Mouse (Mus musculus) liver, embryonic 15.5 days (tissue): ENCODE data around the gene Gns. TPM values are rescaled to one million over a fixed set of nuclear protein-coding genes. Genes with fewer than 3 reads are reported as not detected.

ENCODE experiments used
- ATAC-seq: fragments of 200-750 bp; cut with Nextera tagmentation; 2 replicates; pipeline ENCODE4 v1.8.0; 2017; ENCODE audit warnings: moderate number of reproducible peaks, mild to moderate bottlenecking, moderate library complexity; ENCODE audit not compliant: insufficient read depth
- H3K27ac ChIP-seq: fragments of 300-500 bp; sonication (generic); replicated peaks from 2 replicates; pipeline ENCODE4 v1.5.1; 2015; ENCODE audit warnings: mild to moderate bottlenecking, inconsistent platforms
- H3K27me3 ChIP-seq: fragments of 300-500 bp; sonication (generic); 2 replicates; pipeline ENCODE4 v1.6.1; 2015; ENCODE audit warnings: mild to moderate bottlenecking, inconsistent platforms
- H3K36me3 ChIP-seq: fragments of 300-500 bp; sonication (generic); replicated peaks from 2 replicates; pipeline ENCODE4 v1.6.1; 2015; ENCODE audit warnings: moderate library complexity, mild to moderate bottlenecking, inconsistent platforms
- H3K4me1 ChIP-seq: fragments of 300-500 bp; sonication (generic); replicated peaks from 2 replicates; pipeline ENCODE4 v1.6.1; 2015; ENCODE audit warnings: inconsistent platforms
- H3K4me2 ChIP-seq: fragments of 300-500 bp; sonication (generic); 2 replicates; pipeline ENCODE4 v1.6.1; 2015; ENCODE audit warnings: moderate library complexity, mild to moderate bottlenecking, inconsistent platforms
- H3K4me3 ChIP-seq: fragments of 300-500 bp; sonication (generic); replicated peaks from 2 replicates; pipeline ENCODE4 v1.5.1; 2015; ENCODE audit warnings: mild to moderate bottlenecking, inconsistent platforms
- H3K9ac ChIP-seq: fragments of 300-500 bp; sonication (generic); 2 replicates; pipeline ENCODE4 v1.6.1; 2015; ENCODE audit warnings: moderate library complexity, mild to moderate bottlenecking, inconsistent platforms
- H3K9me3 ChIP-seq: fragments of 300-500 bp; sonication (generic); replicated peaks from 2 replicates; pipeline ENCODE4 v1.6.1; 2016; ENCODE audit warnings: inconsistent platforms
- WGBS: fragments of 180-500 bp; shearing (Covaris S2); methylation state at CpG from one replicate; pipeline ENCODE4 v1.1.7; 2015; ENCODE audit warnings: mixed read lengths; ENCODE audit not compliant: insufficient replicate concordance; 5-methylcytosine and 5-hydroxymethylcytosine counted together
- polyA plus RNA-seq: library from polyadenylated mRNA; unstranded; fragments of >200 nt; fragmentation: Nextera tagmentation; extraction: Ambion mirVana; gene quantifications from 2 replicates; pipeline ENCODE4 v1.2.1, GENCODE M21; 2015

Gns gene
- polyA plus RNA-seq, 1 experiment from 2014 or later: 16.9 TPM

GRCm38 (mm10) chr10:121340754-121341593, 23.9 kb upstream of the Gns start:
- Histone ChIP-seq H3K9me3 (no peaks in the 10 kb centered on the region), H3K27me3 (no peaks in the 10 kb centered on the region), H3K4me1 (no peaks in the 10 kb centered on the region), H3K36me3 (no peaks in the 10 kb centered on the region), H3K4me2 (no peak overlapping the region), H3K9ac (no peak overlapping the region), H3K27ac (no peak overlapping the region), H3K4me3 (no peak overlapping the region)
- no peak for ATAC-seq
- 61% methylated on average over 11 of the region's 11 CpGs for WGBS

GRCm38 (mm10) chr10:121342260-121342659, 22.6 kb upstream of the Gns start:
- H3K4me1 ChIP-seq: no peaks in the 10 kb centered on the region
- H3K9me3 ChIP-seq: no peaks in the 10 kb centered on the region
- no peaks in the 10 kb centered on the region for H3K27me3 ChIP-seq
- H3K36me3 ChIP-seq: no peaks in the 10 kb centered on the region
- 79% methylated on average over 10 of the region's 10 CpGs for WGBS
- no peak overlapping the region for H3K4me2 ChIP-seq
- no peak for ATAC-seq
- H3K4me3 ChIP-seq: no peak overlapping the region
- H3K9ac ChIP-seq: no peak overlapping the region
- no peak overlapping the region for H3K27ac ChIP-seq

- H3K4me2 ChIP-seq: no peak overlapping the region
- H3K9ac ChIP-seq: no peak overlapping the region
- H3K27ac ChIP-seq: no peak overlapping the region
- H3K4me1 ChIP-seq: no peaks in the 10 kb centered on the region
- H3K9me3 ChIP-seq: no peaks in the 10 kb centered on the region
- H3K4me3 ChIP-seq: no peak overlapping the region
- 23% methylated on average over 6 of the region's 6 CpGs for WGBS
- no peak for ATAC-seq
- no peaks in the 10 kb centered on the region for H3K36me3 ChIP-seq
- peaks cover 6% of the 10 kb centered on the region for H3K27me3 ChIP-seq
Observed at GRCm38 (mm10) chr10:121343867-121344266, 21.0 kb upstream of the Gns start.

GRCm38 (mm10) chr10:121349244-121349643, 15.6 kb upstream of the Gns start:
- WGBS: 40% methylated on average over 5 of the region's 5 CpGs
- Histone ChIP-seq H3K27ac (no peak overlapping the region), H3K4me2 (no peak overlapping the region), H3K4me1 (peaks cover 11% of the 10 kb centered on the region; the same call in 1 of the 2 replicates), H3K36me3 (no peaks in the 10 kb centered on the region), H3K4me3 (no peak overlapping the region), H3K9me3 (no peaks in the 10 kb centered on the region), H3K9ac (no peak overlapping the region), H3K27me3 (peaks cover 49% of the 10 kb centered on the region)
- ATAC-seq: no peak

- no peak overlapping the region for H3K9ac ChIP-seq
- peaks cover 11% of the 10 kb centered on the region; the same call in 1 of the 2 replicates for H3K4me1 ChIP-seq
- peaks cover 49% of the 10 kb centered on the region for H3K27me3 ChIP-seq
- peak overlapping the region; percentile 55 for H3K4me3 ChIP-seq
- H3K36me3 ChIP-seq: no peaks in the 10 kb centered on the region
- H3K27ac ChIP-seq: no peak overlapping the region
- WGBS: 4% methylated on average over 35 of the region's 35 CpGs
- peak overlapping the region; percentile 78 for H3K4me2 ChIP-seq
- no peaks in the 10 kb centered on the region for H3K9me3 ChIP-seq
- ATAC-seq: no peak
Observed at GRCm38 (mm10) chr10:121350357-121351065, 14.4 kb upstream of the Gns start.

GRCm38 (mm10) chr10:121351066-121351581, 13.8 kb upstream of the Gns start, which contains the start of gene Tbc1d30:
TSS of gene Tbc1d30 (minus strand) at chr10:121351278.
- Histone ChIP-seq H3K4me1 (peaks cover 11% of the 10 kb centered on the region; the same call in 1 of the 2 replicates), H3K4me2 (peak within 1 kb of the TSS; percentile 78), H3K9ac (no peak within 1 kb of the TSS), H3K4me3 (peak within 1 kb of the TSS; percentile 55), H3K27ac (no peak within 1 kb of the TSS), H3K36me3 (no peaks in the 10 kb centered on the region), H3K9me3 (no peaks in the 10 kb centered on the region), H3K27me3 (peaks cover 49% of the 10 kb centered on the region)
- ATAC-seq: peak; percentile 47
- 0% methylated on average over 61 of the region's 61 CpGs for WGBS

GRCm38 (mm10) chr10:121351692-121352290, 13.1 kb upstream of the Gns start:
- Histone ChIP-seq H3K36me3 (no peaks in the 10 kb centered on the region), H3K9ac (no peak overlapping the region), H3K27ac (no peak overlapping the region), H3K9me3 (no peaks in the 10 kb centered on the region), H3K27me3 (peaks cover 49% of the 10 kb centered on the region), H3K4me2 (peak overlapping the region; percentile 78), H3K4me3 (peak overlapping the region; percentile 55), H3K4me1 (peaks cover 11% of the 10 kb centered on the region; the same call in 1 of the 2 replicates)
- 30% methylated on average over 15 of the region's 15 CpGs for WGBS
- no peak for ATAC-seq

GRCm38 (mm10) chr10:121360358-121360757, 4.5 kb upstream of the Gns start:
- Histone ChIP-seq H3K27me3 (no peaks in the 10 kb centered on the region), H3K9me3 (no peaks in the 10 kb centered on the region), H3K4me3 (no peak overlapping the region), H3K9ac (no peak overlapping the region), H3K4me2 (no peak overlapping the region), H3K27ac (no peak overlapping the region), H3K4me1 (peaks cover 11% of the 10 kb centered on the region), H3K36me3 (no peaks in the 10 kb centered on the region)
- ATAC-seq: no peak
- WGBS: 57% methylated on average over 2 of the region's 2 CpGs

- no peaks in the 10 kb centered on the region for H3K36me3 ChIP-seq
- no peak overlapping the region for H3K27ac ChIP-seq
- H3K9ac ChIP-seq: no peak overlapping the region
- WGBS: 66% methylated on average over 8 of the region's 8 CpGs
- peaks cover 31% of the 10 kb centered on the region for H3K4me1 ChIP-seq
- ATAC-seq: no peak
- H3K9me3 ChIP-seq: no peaks in the 10 kb centered on the region
- H3K4me3 ChIP-seq: no peak overlapping the region
- no peak overlapping the region for H3K4me2 ChIP-seq
- H3K27me3 ChIP-seq: no peaks in the 10 kb centered on the region
Observed at GRCm38 (mm10) chr10:121363201-121363600, 1.7 kb upstream of the Gns start.

- Histone ChIP-seq H3K27ac (no peak overlapping the region), H3K4me1 (peaks cover 42% of the 10 kb centered on the region), H3K27me3 (no peaks in the 10 kb centered on the region), H3K36me3 (no peaks in the 10 kb centered on the region), H3K4me2 (peak overlapping the region; percentile 100), H3K9me3 (no peaks in the 10 kb centered on the region), H3K4me3 (peak overlapping the region; percentile 86), H3K9ac (peak overlapping the region; percentile 82)
- ATAC-seq: no peak
- WGBS: 25% methylated on average over 15 of the region's 15 CpGs
Observed at GRCm38 (mm10) chr10:121364306-121364705, 584 bp upstream of the Gns start.
